Mouse (Mus musculus): ENCODE data around the gene Cplx2.
A peak's percentile ranks its signal among the peaks of the same experiment; 100 is the strongest.

The Cplx2 gene

DNA sequence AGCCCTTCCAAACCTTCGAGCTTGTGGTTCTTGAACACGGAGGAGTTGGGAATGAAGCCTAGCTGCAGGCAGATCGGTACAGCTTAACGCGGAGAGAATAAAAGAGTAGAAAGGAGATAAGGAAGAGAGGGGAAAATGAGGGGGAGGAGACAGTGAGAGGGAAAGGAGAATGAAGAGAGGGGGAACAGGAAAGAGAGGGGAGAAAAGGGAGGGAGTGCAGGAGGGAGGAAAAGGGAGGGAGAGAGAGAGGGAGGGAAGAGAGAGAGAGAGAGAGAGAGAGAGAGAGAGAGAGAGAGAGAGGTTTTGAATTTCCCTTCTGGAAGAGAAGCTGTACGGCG lies at the start of gene Cplx2:
Cplx2 (plus strand) TSS at position 301 of the 338 bp plus-strand sequence.
- DNase-seq (ENCODE audit: low read depth, low spot score), result no peak

DNA sequence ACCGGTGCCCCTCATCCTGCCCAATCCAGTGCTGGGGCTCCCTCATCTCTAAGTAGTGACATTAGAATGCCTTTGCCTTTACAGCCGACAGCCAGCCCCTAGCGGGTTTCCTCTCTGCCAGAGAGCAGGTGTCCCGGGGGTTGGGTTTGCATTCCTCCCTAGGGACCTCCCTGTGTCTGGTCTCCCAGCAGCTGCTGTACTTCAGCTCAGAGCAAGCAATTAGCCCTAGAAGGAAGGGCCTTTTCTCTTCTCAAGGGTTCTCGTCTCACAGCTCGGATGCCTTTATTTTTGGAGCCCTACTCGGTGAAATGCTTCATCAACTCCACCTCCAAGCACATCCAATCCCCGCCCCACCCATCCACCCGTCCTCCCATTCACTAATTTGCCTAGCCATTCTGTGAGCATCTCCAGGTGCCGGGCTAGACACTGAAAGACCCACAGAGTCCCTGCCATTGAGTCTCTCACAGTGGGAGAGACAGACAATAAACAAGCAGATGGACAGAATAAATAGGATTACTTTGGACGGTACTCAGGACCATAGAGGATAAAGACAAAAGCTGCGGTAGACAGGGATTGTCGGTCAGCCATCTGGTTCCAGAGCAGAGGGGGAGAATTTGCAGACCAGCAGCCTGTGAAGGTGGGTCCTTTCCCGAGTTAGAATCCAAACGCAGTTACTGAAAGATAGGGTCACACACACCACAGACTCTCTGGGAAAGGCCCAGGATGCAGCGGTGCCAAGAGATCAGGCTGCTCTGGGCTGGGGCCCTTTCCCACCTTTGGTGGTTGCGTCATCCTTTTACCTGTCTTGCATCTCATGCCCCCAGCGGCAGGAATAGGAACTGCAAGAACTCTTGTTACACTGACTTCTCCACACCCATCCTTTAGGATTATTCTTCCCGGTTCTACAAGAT lies 48.5 kb upstream of the Cplx2 start:
- peak; percentile 88 for DNase-seq (ENCODE audit: low read depth, low spot score)

DNA sequence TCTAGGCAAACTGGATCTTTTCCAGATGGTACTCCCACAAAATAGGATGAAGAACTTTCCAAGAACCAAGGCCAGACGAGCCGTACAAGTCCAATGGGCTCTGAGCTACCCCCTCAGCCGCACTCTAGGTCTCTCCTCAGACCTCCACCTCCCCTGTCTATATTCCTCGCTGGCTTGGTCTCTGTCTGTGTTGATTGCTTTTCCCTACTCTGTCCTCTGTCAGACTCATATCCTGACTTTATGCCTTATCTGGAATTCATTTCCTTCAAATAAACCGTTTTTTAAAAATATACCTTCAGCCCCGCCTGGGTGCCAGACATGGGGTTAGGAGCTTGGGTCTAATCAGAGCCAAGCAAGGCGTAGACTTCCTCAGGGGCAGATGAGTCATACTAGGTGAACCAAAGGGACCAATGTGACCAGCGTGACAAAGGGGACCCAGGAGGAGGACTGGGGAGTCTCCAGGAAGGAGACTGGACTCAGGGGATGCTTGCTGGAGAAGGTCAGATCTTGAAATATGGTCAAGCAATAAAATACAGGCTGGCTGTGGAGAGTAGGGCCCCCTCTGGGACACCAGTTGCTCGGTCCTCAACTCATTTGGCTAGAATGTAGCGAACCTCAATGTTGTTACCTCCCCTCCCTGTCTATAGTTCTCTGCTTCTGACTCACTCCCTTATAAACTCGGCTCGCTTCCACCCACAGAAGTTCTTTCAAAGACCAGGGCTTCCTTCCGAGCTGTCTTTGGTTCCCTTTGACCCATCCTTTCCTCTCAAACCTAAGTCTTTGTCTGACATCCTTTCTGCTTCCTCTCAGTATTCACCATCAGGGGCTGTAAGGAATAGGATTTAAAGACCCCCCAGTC lies 47.6 kb upstream of the Cplx2 start:
- no peak for DNase-seq (ENCODE audit: low read depth, low spot score)

DNA sequence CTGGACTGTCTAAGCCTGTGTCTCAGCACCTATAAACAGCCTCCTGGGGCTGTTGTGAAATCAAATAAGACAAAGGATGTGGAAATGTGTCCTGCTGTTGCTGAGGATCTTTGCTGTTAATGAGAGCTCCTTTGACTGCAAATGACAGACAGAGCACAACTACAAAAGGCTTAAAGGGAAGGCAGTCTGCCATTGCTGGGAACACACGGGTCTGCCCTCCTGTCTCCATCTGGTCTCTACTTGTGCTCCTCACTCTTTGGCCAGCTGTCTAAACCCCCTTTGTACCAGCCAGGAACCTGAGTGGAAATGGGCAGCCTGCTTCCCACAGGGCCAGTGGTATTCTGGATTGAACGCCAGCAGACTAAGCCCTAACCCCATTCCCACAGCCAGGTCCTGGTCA lies 47.0 kb upstream of the Cplx2 start:
- DNase-seq (ENCODE audit: low read depth, low spot score), result no peak

GRCm38 (mm10) chr13:54325814-54326213 lies 45.3 kb upstream of the Cplx2 start:
- no peak for DNase-seq (ENCODE audit: low read depth, low spot score)

GRCm38 (mm10) chr13:54326686-54327447 lies 44.3 kb upstream of the Cplx2 start:
- no peak for DNase-seq (ENCODE audit: low read depth, low spot score)

- no peak for DNase-seq (ENCODE audit: low read depth, low spot score)
Observed at GRCm38 (mm10) chr13:54328029-54328428, 43.1 kb upstream of the Cplx2 start.

- no peak for DNase-seq (ENCODE audit: low read depth, low spot score)
Observed at GRCm38 (mm10) chr13:54328954-54329490, 42.1 kb upstream of the Cplx2 start.

- DNase-seq (ENCODE audit: low read depth, low spot score), result peak; percentile 31
Observed at GRCm38 (mm10) chr13:54331825-54332675, 39.1 kb upstream of the Cplx2 start.

DNA sequence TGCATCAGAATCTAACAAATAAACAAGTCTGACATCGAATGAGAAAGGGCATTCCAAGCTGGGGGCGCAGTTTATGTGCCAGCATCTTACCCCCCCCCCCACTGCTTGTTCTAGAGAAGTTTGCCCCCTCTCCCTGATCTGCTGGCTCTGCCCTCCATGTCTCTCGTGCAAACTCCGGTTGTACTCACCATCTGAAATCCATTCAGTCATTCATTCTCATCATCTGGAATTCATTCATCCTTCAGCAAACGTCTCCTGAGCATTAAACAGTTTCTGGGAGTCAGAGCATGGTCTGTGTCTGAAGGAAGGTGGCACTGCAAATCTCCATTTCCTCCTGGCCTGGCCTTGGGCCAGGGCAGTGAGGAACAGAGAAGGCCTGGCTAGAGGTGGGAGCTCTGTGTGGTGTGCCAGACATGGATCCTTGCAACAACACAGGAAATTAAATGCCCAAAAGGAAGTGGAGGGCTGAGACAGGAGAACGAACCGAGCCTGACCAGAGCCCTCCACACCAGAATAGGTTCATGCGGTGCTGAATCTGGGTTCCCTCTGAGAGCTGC lies 38.1 kb upstream of the Cplx2 start:
- DNase-seq (ENCODE audit: low read depth, low spot score), result no peak

GRCm38 (mm10) chr13:54337058-54337457 lies 34.1 kb upstream of the Cplx2 start:
- DNase-seq (ENCODE audit: low read depth, low spot score), result no peak

DNA sequence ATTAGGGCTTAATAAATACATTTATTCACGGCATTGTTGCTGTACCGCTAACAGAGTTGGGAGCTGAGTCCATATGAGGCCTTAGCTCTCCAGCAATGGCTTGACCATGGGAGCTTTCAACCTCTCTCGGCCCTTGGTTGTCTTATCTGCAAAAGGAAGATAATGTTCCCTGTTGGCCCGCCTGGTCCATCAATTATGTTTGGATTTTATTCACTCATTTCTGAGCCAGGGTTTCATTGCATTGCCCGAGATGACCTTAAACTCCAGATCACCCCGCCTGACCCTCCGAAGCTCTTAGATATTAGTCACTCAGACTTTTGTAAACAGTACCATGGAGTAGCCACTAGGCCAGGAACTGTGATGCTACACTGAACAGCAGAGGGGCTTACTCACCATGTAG lies 33.6 kb upstream of the Cplx2 start:
- DNase-seq (ENCODE audit: low read depth, low spot score), result no peak

DNA sequence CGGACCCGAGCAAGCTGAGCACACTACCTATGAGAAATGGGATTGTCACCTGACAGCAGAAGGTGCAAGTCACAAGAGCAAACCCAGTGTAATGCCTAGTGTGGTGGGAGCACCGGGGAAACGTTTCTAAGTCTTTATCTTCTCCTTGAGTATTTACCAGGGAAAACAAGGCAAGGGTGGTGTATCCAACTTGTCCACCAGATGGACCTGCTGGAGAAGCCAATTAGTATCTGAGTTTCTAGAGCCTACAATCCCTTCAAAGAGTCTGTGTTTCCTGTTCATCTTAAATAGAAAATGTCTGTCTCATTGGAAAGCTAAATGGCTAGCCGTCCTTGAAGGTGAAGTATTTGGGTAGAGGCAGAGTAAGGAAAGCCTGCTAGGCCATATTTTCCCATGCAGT lies 32.3 kb upstream of the Cplx2 start:
- no peak for DNase-seq (ENCODE audit: low read depth, low spot score)

- no peak for DNase-seq (ENCODE audit: low read depth, low spot score)
Observed at GRCm38 (mm10) chr13:54345885-54346647, 25.1 kb upstream of the Cplx2 start.

DNA sequence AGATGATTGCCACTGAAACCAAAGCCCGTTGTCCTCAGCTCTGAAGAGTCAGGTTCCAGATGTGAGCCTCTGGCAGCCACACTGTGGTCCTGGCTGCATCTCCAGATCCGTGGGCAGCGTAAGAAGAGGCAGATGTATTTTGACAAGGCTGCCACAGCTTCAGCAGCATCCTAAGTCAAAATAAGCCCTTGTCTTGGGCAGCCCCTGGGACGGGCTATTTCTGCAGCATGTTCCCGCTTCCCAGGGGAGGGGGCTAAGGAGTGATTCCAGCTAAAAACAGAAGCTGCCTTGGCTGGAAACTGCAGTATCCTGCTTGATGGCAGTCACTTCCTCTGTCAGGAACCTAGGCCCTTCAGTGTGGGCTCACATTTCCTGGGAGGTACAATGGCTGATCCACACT lies 23.1 kb upstream of the Cplx2 start:
- DNase-seq (ENCODE audit: low read depth, low spot score), result no peak

DNA sequence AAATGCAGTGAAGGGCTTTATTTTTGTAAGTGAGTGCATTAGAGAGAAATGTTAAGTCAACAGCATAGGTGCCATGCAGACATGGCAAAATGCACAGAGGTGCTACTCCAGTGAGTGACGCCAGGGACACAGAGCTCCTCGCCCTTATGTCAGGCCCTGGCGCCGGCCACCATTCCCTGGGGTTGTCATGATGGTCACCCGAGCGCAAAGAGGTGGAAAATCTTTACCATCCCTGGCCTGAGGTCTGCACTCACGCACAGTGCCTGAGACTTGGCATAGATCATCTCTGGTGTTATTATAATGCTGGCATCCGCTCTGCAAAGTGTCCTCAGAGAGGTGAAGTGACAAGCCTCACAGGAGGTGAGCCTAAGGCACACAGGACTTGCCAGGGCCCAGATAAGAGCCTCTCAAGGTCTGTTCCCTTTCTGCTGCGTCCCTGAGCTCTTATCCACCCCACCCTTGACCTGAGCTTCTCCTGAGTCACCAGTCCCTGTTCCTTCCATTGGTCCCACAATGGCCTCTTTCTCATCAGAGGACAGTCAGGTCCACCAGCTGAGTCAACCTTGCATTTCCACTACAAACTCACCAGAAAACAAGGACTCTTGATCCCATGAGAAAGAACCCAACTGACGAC lies 21.9 kb upstream of the Cplx2 start:
- DNase-seq (ENCODE audit: low read depth, low spot score), result no peak

- DNase-seq (ENCODE audit: low read depth, low spot score), result no peak
Observed at GRCm38 (mm10) chr13:54357420-54357819, 13.7 kb upstream of the Cplx2 start.

DNA sequence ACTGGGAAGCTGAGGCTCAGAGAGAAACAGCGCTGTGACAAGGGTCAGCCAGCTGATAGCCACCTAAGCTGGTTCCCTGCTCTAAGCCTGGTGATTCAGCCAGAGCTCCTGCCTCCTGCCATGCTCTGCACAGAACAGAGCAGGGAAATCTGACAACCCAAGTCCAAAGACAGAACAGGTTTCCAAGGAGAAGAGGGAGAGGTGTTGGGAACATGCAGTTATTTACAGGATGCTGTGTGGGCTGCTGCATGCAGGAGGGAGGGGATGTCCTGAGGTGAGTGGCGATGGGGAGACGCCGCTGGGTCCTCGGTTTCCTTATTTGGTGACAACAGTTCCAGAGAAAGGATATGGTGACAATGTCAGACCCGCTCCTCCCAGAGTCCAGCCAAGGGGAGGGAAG lies 12.0 kb upstream of the Cplx2 start:
- no peak for DNase-seq (ENCODE audit: low read depth, low spot score)

- DNase-seq (ENCODE audit: low read depth, low spot score), result no peak
Observed at GRCm38 (mm10) chr13:54364686-54365085, 6.5 kb upstream of the Cplx2 start.
